Mouse (Mus musculus) neural tube, embryonic 11.5 days (tissue): ENCODE results near the gene Iqcd. TPM values are rescaled to one million over a fixed set of nuclear protein-coding genes. Genes with fewer than 3 reads are reported as not detected.

Source experiments
- ATAC-seq: fragments of 200-750 bp; cut with Nextera tagmentation; 2 replicates; pipeline ENCODE4 v1.8.0; 2017; ENCODE audit warnings: moderate number of reproducible peaks, mild to moderate bottlenecking, moderate TSS enrichment, moderate library complexity; ENCODE audit not compliant: insufficient read depth, low FRiP score, low TSS enrichment
- DNase-seq: peaks from one replicate; pipeline ENCODE4 v3.0.0-alpha.2; 2015; ENCODE audit warnings: low spot score
- H3K27ac ChIP-seq: fragments of 300-500 bp; sonication (generic); 2 replicates; pipeline ENCODE4 v1.5.1; 2014; ENCODE audit warnings: low read depth, mild to moderate bottlenecking, low read length
- H3K27me3 ChIP-seq: fragments of 300-500 bp; sonication (generic); 2 replicates; pipeline ENCODE4 v1.6.1; 2014; ENCODE audit warnings: mild to moderate bottlenecking, low read length, mixed read lengths; ENCODE audit not compliant: control insufficient read depth, insufficient read depth
- H3K36me3 ChIP-seq: fragments of 300-500 bp; sonication (generic); 2 replicates; pipeline ENCODE4 v1.6.1; 2014; ENCODE audit warnings: mild to moderate bottlenecking, low read length, moderate library complexity, mixed read lengths; ENCODE audit not compliant: control insufficient read depth, insufficient read depth
- H3K4me1 ChIP-seq: fragments of 300-500 bp; sonication (generic); 2 replicates; pipeline ENCODE4 v1.6.1; 2014; ENCODE audit warnings: low read length, mixed read lengths; ENCODE audit not compliant: control insufficient read depth, insufficient read depth
- H3K4me2 ChIP-seq: fragments of 300-500 bp; sonication (generic); 2 replicates; pipeline ENCODE4 v1.6.1; 2014; ENCODE audit warnings: low read depth, mild to moderate bottlenecking, moderate library complexity
- H3K4me3 ChIP-seq: fragments of 300-500 bp; sonication (generic); 2 replicates; pipeline ENCODE4 v1.5.1; 2014; ENCODE audit warnings: low read depth, low read length
- H3K9ac ChIP-seq: fragments of 300-500 bp; sonication (generic); 2 replicates; pipeline ENCODE4 v1.6.1; 2014; ENCODE audit warnings: mild to moderate bottlenecking, low read length
- H3K9me3 ChIP-seq: fragments of 300-500 bp; sonication (generic); 2 replicates; pipeline ENCODE4 v1.6.1; 2016; ENCODE audit warnings: low read length; ENCODE audit not compliant: control insufficient read depth
- WGBS: fragments of 180-500 bp; shearing (Covaris S2); extraction: QIAGEN DNeasy Blood & Tissue Kit; methylation state at CpG from one replicate; pipeline ENCODE4 v1.1.7; 2014; 5-methylcytosine and 5-hydroxymethylcytosine counted together
- polyA plus RNA-seq: library from polyadenylated mRNA; unstranded; fragments of >200 nt; fragmentation: Nextera tagmentation; extraction: Ambion mirVana; gene quantifications from 2 replicates; pipeline ENCODE4 v1.2.1, GENCODE M21; 2014

The Iqcd gene
- polyA plus RNA-seq, 1 experiment from 2014 or later = 0.81 TPM

GRCm38 (mm10) chr5:120634860-120635259 is 46.0 kb downstream of the Iqcd start:
- H3K27ac ChIP-seq = no peak overlapping the region
- DNase-seq = no peak
- no peaks in the 10 kb centered on the region for H3K9me3 ChIP-seq
- H3K4me3 ChIP-seq = no peak overlapping the region
- 0 out of 2 replicates have a peak, but pooled peaks cover 3% of the 10 kb centered on the region for H3K27me3 ChIP-seq
- no peak for ATAC-seq
- no peak overlapping the region for H3K4me2 ChIP-seq
- WGBS = 37% methylated on average over 5 of the region's 5 CpGs
- peaks cover 3% of the 10 kb centered on the region; the same call in 1 of the 2 replicates for H3K4me1 ChIP-seq
- H3K9ac ChIP-seq = no peak overlapping the region
- H3K36me3 ChIP-seq = no peaks in the 10 kb centered on the region

- Histone ChIP-seq H3K27ac (no peak overlapping the region), H3K9me3 (no peaks in the 10 kb centered on the region)
- WGBS = 85% methylated on average over 5 of the region's 5 CpGs
Measured at GRCm38 (mm10) chr5:120635633-120636032, 46.8 kb downstream of the Iqcd start.

GRCm38 (mm10) chr5:120640094-120640493 is 51.3 kb downstream of the Iqcd start:
- H3K9ac ChIP-seq = no peak overlapping the region
- H3K4me3 ChIP-seq = no peak overlapping the region
- no peaks in the 10 kb centered on the region for H3K9me3 ChIP-seq
- ATAC-seq (no peak), DNase-seq (no peak)
- no peaks in the 10 kb centered on the region for H3K4me1 ChIP-seq
- 83% methylated on average over 7 of the region's 7 CpGs for WGBS
- H3K27ac ChIP-seq = no peak overlapping the region
- no peak overlapping the region for H3K4me2 ChIP-seq
- H3K36me3 ChIP-seq = no peaks in the 10 kb centered on the region
- H3K27me3 ChIP-seq = no peaks in the 10 kb centered on the region

More at GRCm38 (mm10) chr5:120635633-120636032, 46.8 kb downstream of the Iqcd start:
- H3K4me1 ChIP-seq = peaks cover 3% of the 10 kb centered on the region; the same call in 1 of the 2 replicates
- 0 out of 2 replicates have a peak, but pooled peaks cover 3% of the 10 kb centered on the region for H3K27me3 ChIP-seq
- ATAC-seq (no peak), DNase-seq (no peak)
- no peaks in the 10 kb centered on the region for H3K36me3 ChIP-seq
- H3K9ac ChIP-seq = no peak overlapping the region
- H3K4me3 ChIP-seq = no peak overlapping the region
- no peak overlapping the region for H3K4me2 ChIP-seq

- DNase-seq (no peak), ATAC-seq (no peak)
- Histone ChIP-seq H3K4me3 (no peak overlapping the region), H3K4me2 (no peak overlapping the region), H3K4me1 (no peaks in the 10 kb centered on the region), H3K36me3 (no peaks in the 10 kb centered on the region), H3K27ac (no peak overlapping the region), H3K9ac (no peak overlapping the region), H3K27me3 (peaks cover 14% of the 10 kb centered on the region), H3K9me3 (no peaks in the 10 kb centered on the region)
- 79% methylated on average over 14 of the region's 14 CpGs for WGBS
Measured at GRCm38 (mm10) chr5:120643365-120644085, 54.7 kb downstream of the Iqcd start.

DNA sequence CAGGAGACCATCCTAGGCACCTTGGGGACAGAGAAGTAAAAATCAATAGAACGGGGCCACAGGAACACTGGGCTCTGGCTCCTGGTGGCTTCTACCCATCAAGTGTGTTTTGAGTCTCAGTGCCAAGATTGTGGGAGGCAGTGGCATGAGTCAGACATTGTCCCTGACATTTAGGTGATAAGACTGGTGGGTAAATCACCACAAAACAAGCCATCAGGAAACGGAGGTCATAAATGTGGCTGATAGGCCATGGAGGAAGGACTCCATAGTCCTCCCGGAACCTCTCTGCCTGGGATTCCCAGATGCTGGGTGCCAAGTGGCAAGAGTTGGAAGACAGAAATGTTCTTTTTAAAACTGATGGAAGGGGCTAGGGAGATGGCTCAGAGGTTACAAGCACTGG is 55.4 kb downstream of the Iqcd start:
- no peaks in the 10 kb centered on the region for H3K36me3 ChIP-seq
- H3K9ac ChIP-seq = no peak overlapping the region
- no peak for DNase-seq
- WGBS = 70% methylated on average over 3 of the region's 3 CpGs
- H3K27ac ChIP-seq = no peak overlapping the region
- H3K4me2 ChIP-seq = no peak overlapping the region
- no peak overlapping the region for H3K4me3 ChIP-seq
- no peak for ATAC-seq
- H3K27me3 ChIP-seq = peaks cover 21% of the 10 kb centered on the region
- no peaks in the 10 kb centered on the region for H3K4me1 ChIP-seq
- H3K9me3 ChIP-seq = no peaks in the 10 kb centered on the region

DNA sequence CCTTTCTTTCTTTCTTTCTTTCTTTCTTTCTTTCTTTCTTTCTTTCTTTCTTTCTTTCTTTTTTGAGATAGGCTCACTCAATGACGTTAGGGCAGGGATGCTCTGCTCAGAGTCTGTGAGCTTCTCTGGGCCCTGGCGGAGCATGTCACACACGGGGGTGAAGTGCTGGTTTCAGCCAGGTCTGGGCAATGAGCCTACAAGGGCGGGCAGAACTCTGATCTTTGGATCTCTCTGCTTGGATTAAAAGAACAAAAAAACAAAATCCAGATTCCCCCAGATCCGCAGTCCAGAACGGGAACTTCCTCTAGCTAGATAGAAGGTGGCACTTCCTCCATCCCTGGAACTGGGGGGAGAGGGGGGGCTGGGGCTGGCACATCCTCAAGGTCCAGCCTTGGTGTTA is 57.0 kb downstream of the Iqcd start:
- 65% methylated on average over 6 of the region's 6 CpGs for WGBS
- H3K36me3 ChIP-seq = no peaks in the 10 kb centered on the region
- no peak overlapping the region for H3K4me3 ChIP-seq
- H3K27ac ChIP-seq = no peak overlapping the region
- no peaks in the 10 kb centered on the region for H3K4me1 ChIP-seq
- ATAC-seq = no peak
- no peak overlapping the region for H3K9ac ChIP-seq
- H3K4me2 ChIP-seq = no peak overlapping the region
- no peaks in the 10 kb centered on the region for H3K9me3 ChIP-seq
- no peak for DNase-seq
- peaks cover 34% of the 10 kb centered on the region for H3K27me3 ChIP-seq

DNA sequence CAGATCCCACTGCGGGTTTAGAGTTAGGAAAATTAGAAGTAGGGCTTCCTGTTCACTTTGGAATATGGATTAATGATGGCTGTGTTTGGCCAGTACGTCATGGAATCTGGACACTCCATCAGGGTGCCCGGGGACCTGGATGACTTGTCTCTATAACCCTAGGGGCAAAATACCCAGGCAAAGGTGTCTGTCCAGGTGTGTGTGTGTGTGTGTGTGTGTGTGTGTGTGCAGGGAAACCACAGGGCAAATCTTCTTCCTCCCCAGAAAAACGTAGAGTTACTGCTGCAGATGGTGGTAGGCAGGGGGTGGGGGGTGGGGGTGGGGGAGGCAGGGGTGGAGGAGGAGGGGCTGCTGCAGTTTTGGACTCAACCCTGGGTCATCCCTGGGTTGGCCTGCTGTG is 58.5 kb downstream of the Iqcd start:
- no peak overlapping the region for H3K4me3 ChIP-seq
- peaks cover 34% of the 10 kb centered on the region for H3K27me3 ChIP-seq
- no peak overlapping the region for H3K4me2 ChIP-seq
- H3K36me3 ChIP-seq = no peaks in the 10 kb centered on the region
- no peak overlapping the region for H3K27ac ChIP-seq
- ATAC-seq = no peak
- DNase-seq = no peak
- no peak overlapping the region for H3K9ac ChIP-seq
- 83% methylated on average over 4 of the region's 4 CpGs for WGBS
- no peaks in the 10 kb centered on the region for H3K4me1 ChIP-seq
- no peaks in the 10 kb centered on the region for H3K9me3 ChIP-seq

- H3K27me3 ChIP-seq = peaks cover 34% of the 10 kb centered on the region
- no peak for ATAC-seq
Measured at GRCm38 (mm10) chr5:120647814-120648491, 59.1 kb downstream of the Iqcd start.

More at GRCm38 (mm10) chr5:120647814-120648491, 59.1 kb downstream of the Iqcd start:
- 39% methylated on average over 12 of the region's 12 CpGs for WGBS
- H3K36me3 ChIP-seq = no peaks in the 10 kb centered on the region
- no peak overlapping the region for H3K27ac ChIP-seq
- no peaks in the 10 kb centered on the region for H3K4me1 ChIP-seq
- H3K4me3 ChIP-seq = no peak overlapping the region
- no peak overlapping the region for H3K9ac ChIP-seq
- no peaks in the 10 kb centered on the region for H3K9me3 ChIP-seq
- H3K4me2 ChIP-seq = no peak overlapping the region
- DNase-seq = no peak
